Mouse (Mus musculus) intestine, embryonic 16.5 days (tissue): ENCODE measurements around the gene Sipa1l3. TPM values are rescaled to one million over a fixed set of nuclear protein-coding genes. Genes with fewer than 3 reads are reported as not detected.

Experiments used
- ATAC-seq: fragments of 200-750 bp; cut with Nextera tagmentation; 2 replicates; pipeline ENCODE4 v1.8.0; 2017; ENCODE audit warnings: moderate TSS enrichment, moderate library complexity
- H3K27ac ChIP-seq: fragments of 300-500 bp; sonication (generic); 2 replicates; pipeline ENCODE4 v1.5.1; 2014; ENCODE audit warnings: mild to moderate bottlenecking, low read length
- H3K27me3 ChIP-seq: fragments of 300-500 bp; sonication (generic); replicated peaks from 2 replicates; pipeline ENCODE4 v1.6.1; 2014; ENCODE audit warnings: low read length, control low read depth, mixed read lengths; ENCODE audit not compliant: control insufficient read depth, insufficient read depth
- H3K36me3 ChIP-seq: fragments of 300-500 bp; sonication (generic); 2 replicates; pipeline ENCODE4 v1.6.1; 2014; ENCODE audit warnings: low read length, control low read depth; ENCODE audit not compliant: control insufficient read depth, insufficient read depth
- H3K4me1 ChIP-seq: fragments of 300-500 bp; sonication (generic); 2 replicates; pipeline ENCODE4 v1.6.1; 2014; ENCODE audit warnings: low read length, control low read depth, mixed read lengths; ENCODE audit not compliant: control insufficient read depth, insufficient read depth
- H3K4me2 ChIP-seq: fragments of 300-500 bp; sonication (generic); 2 replicates; pipeline ENCODE4 v1.6.1; 2014; ENCODE audit warnings: low read depth, low read length, control low read depth
- H3K4me3 ChIP-seq: fragments of 300-500 bp; sonication (generic); 2 replicates; pipeline ENCODE4 v1.5.1; 2014; ENCODE audit warnings: mild to moderate bottlenecking, low read length
- H3K9ac ChIP-seq: fragments of 300-500 bp; sonication (generic); 2 replicates; pipeline ENCODE4 v1.6.1; 2014; ENCODE audit warnings: low read depth, low read length
- H3K9me3 ChIP-seq: fragments of 300-500 bp; sonication (generic); 2 replicates; pipeline ENCODE4 v1.6.1; 2016; ENCODE audit warnings: low read length, control low read depth; ENCODE audit not compliant: control insufficient read depth
- WGBS: fragments of 180-500 bp; shearing (Covaris S2); extraction: QIAGEN DNeasy Blood & Tissue Kit; methylation state at CpG from one replicate; pipeline ENCODE4 v1.1.7; 2014; 5-methylcytosine and 5-hydroxymethylcytosine counted together
- polyA plus RNA-seq: library from polyadenylated mRNA; unstranded; fragments of >200 nt; fragmentation: Nextera tagmentation; extraction: Ambion mirVana; gene quantifications from 2 replicates; pipeline ENCODE4 v1.2.1, GENCODE M21; 2015

The Sipa1l3 gene
- polyA plus RNA-seq, 1 experiment from 2014 or later, result 24.1 TPM

GRCm38 (mm10) chr7:29301127-29301566, 217.3 kb downstream of the Sipa1l3 start:
- Histone ChIP-seq H3K9ac (no peak overlapping the region), H3K36me3 (no peaks in the 10 kb centered on the region), H3K9me3 (no peaks in the 10 kb centered on the region), H3K27ac (no peak overlapping the region), H3K4me2 (no peak overlapping the region), H3K4me3 (no peak overlapping the region), H3K4me1 (peaks cover 16% of the 10 kb centered on the region), H3K27me3 (peaks cover 25% of the 10 kb centered on the region)
- 2% methylated on average over 7 of the region's 7 CpGs for WGBS
- ATAC-seq, result no peak

GRCm38 (mm10) chr7:29296998-29297397, 221.4 kb downstream of the Sipa1l3 start:
- WGBS, result 6% methylated on average over 10 of the region's 10 CpGs
- 0 out of 2 replicates have a peak, but pooled peaks have one; percentile 39 for ATAC-seq
- H3K27ac ChIP-seq, result no peak overlapping the region
- H3K4me1 ChIP-seq, result peaks cover 18% of the 10 kb centered on the region
- no peaks in the 10 kb centered on the region for H3K27me3 ChIP-seq
- no peak overlapping the region for H3K4me2 ChIP-seq
- H3K36me3 ChIP-seq, result no peaks in the 10 kb centered on the region
- H3K9ac ChIP-seq, result no peak overlapping the region
- no peak overlapping the region for H3K4me3 ChIP-seq
- H3K9me3 ChIP-seq, result no peaks in the 10 kb centered on the region

- no peak overlapping the region for H3K9ac ChIP-seq
- 69% methylated on average over 24 of the region's 24 CpGs for WGBS
- no peak overlapping the region for H3K27ac ChIP-seq
- H3K9me3 ChIP-seq, result no peaks in the 10 kb centered on the region
- H3K36me3 ChIP-seq, result no peaks in the 10 kb centered on the region
- H3K27me3 ChIP-seq, result no peaks in the 10 kb centered on the region
- H3K4me3 ChIP-seq, result no peak overlapping the region
- H3K4me2 ChIP-seq, result no peak overlapping the region
- no peak for ATAC-seq
- H3K4me1 ChIP-seq, result peaks cover 24% of the 10 kb centered on the region
Observed at GRCm38 (mm10) chr7:29295861-29296647, 222.4 kb downstream of the Sipa1l3 start.

- Histone ChIP-seq H3K4me1 (peaks cover 28% of the 10 kb centered on the region), H3K9me3 (no peaks in the 10 kb centered on the region), H3K4me2 (no peak overlapping the region), H3K9ac (no peak overlapping the region), H3K4me3 (no peak overlapping the region), H3K36me3 (no peaks in the 10 kb centered on the region), H3K27me3 (no peaks in the 10 kb centered on the region), H3K27ac (peak overlapping the region; percentile 16; the same call in 1 of the 2 replicates)
- WGBS, result 68% methylated on average over 13 of the region's 13 CpGs
- ATAC-seq, result no peak
Observed at GRCm38 (mm10) chr7:29294111-29294761, 224.2 kb downstream of the Sipa1l3 start.

- Histone ChIP-seq H3K9ac (peak overlapping the region; percentile 50), H3K4me2 (no peak overlapping the region), H3K27ac (peak overlapping the region; percentile 69), H3K27me3 (no peaks in the 10 kb centered on the region), H3K4me1 (peaks cover 32% of the 10 kb centered on the region), H3K4me3 (no peak overlapping the region), H3K9me3 (no peaks in the 10 kb centered on the region), H3K36me3 (no peaks in the 10 kb centered on the region)
- 0 out of 2 replicates have a peak, but pooled peaks have one; percentile 8 for ATAC-seq
- WGBS, result 33% methylated on average over 19 of the region's 19 CpGs
Observed at GRCm38 (mm10) chr7:29293131-29294065, 225.0 kb downstream of the Sipa1l3 start.

- H3K27me3 ChIP-seq, result no peaks in the 10 kb centered on the region
- peak overlapping the region; percentile 16; the same call in 1 of the 2 replicates for H3K4me3 ChIP-seq
- H3K9me3 ChIP-seq, result no peaks in the 10 kb centered on the region
- H3K9ac ChIP-seq, result peak overlapping the region; percentile 50
- peaks cover 32% of the 10 kb centered on the region for H3K4me1 ChIP-seq
- no peak for ATAC-seq
- no peaks in the 10 kb centered on the region for H3K36me3 ChIP-seq
- 25% methylated on average over 8 of the region's 8 CpGs for WGBS
- H3K27ac ChIP-seq, result peak overlapping the region; percentile 69
- peak overlapping the region; percentile 80 for H3K4me2 ChIP-seq
Observed at GRCm38 (mm10) chr7:29292458-29293098, 225.9 kb downstream of the Sipa1l3 start.

- Histone ChIP-seq H3K27me3 (no peaks in the 10 kb centered on the region), H3K4me3 (peak overlapping the region; percentile 65), H3K4me2 (peak overlapping the region; percentile 80), H3K36me3 (no peaks in the 10 kb centered on the region), H3K9ac (peak overlapping the region; percentile 49), H3K27ac (peak overlapping the region; percentile 75), H3K9me3 (no peaks in the 10 kb centered on the region), H3K4me1 (peaks cover 32% of the 10 kb centered on the region)
- ATAC-seq, result no peak
- WGBS, result 24% methylated on average over 7 of the region's 7 CpGs
Observed at GRCm38 (mm10) chr7:29291616-29292457, 226.6 kb downstream of the Sipa1l3 start.
